Mouse (Mus musculus) heart, postnatal 0 days (tissue): ENCODE results near the gene Mgat3. TPM values are rescaled to one million over a fixed set of nuclear protein-coding genes. Genes with fewer than 3 reads are reported as not detected.
A peak's percentile ranks its signal among the peaks of the same experiment; 100 is the strongest.

Source experiments
- ATAC-seq: fragments of 200-750 bp; cut with Nextera tagmentation; 2 replicates; pipeline ENCODE4 v1.8.0; 2017; ENCODE audit warnings: low read depth, moderate number of reproducible peaks, moderate library complexity; ENCODE audit not compliant: insufficient read depth
- DNase-seq: peaks from one replicate; pipeline ENCODE4 v3.0.0-alpha.2; 2016; ENCODE audit warnings: low spot score
- H3K27ac ChIP-seq: fragments of 300-500 bp; sonication (generic); 2 replicates; pipeline ENCODE4 v1.5.1; 2014; ENCODE audit warnings: low read depth, mild to moderate bottlenecking
- H3K27me3 ChIP-seq: fragments of 300-500 bp; sonication (generic); 2 replicates; pipeline ENCODE4 v1.6.1; 2014; ENCODE audit warnings: low read length, mixed read lengths; ENCODE audit not compliant: control insufficient read depth, insufficient read depth
- H3K36me3 ChIP-seq: fragments of 300-500 bp; sonication (generic); replicated peaks from 2 replicates; pipeline ENCODE4 v1.6.1; 2014; ENCODE audit warnings: low read length, mixed read lengths; ENCODE audit not compliant: control insufficient read depth, insufficient read depth
- H3K4me1 ChIP-seq: fragments of 300-500 bp; sonication (generic); 2 replicates; pipeline ENCODE4 v1.6.1; 2014; ENCODE audit warnings: antibody characterized with exemption; ENCODE audit not compliant: control insufficient read depth, insufficient read depth
- H3K4me2 ChIP-seq: fragments of 300-500 bp; sonication (generic); 2 replicates; pipeline ENCODE4 v1.6.1; 2014; ENCODE audit warnings: low read depth, mild to moderate bottlenecking, low read length, moderate library complexity
- H3K4me3 ChIP-seq: fragments of 300-500 bp; sonication (generic); 2 replicates; pipeline ENCODE4 v1.5.1; 2014; ENCODE audit warnings: low read depth, low read length
- H3K9ac ChIP-seq: fragments of 300-500 bp; sonication (generic); replicated peaks from 2 replicates; pipeline ENCODE4 v1.6.1; 2014; ENCODE audit warnings: low read depth, low read length, mixed read lengths
- H3K9me3 ChIP-seq: fragments of 300-500 bp; sonication (generic); replicated peaks from 2 replicates; pipeline ENCODE4 v1.6.1; 2016; ENCODE audit warnings: low read length; ENCODE audit not compliant: control insufficient read depth
- CTCF ChIP-seq: IDR thresholded peaks from 2 replicates; pipeline ENCODE4 v1.5.1; 2016; ENCODE audit warnings: antibody characterized with exemption, control low read depth, low read depth
- EP300 ChIP-seq: IDR thresholded peaks from 2 replicates; pipeline ENCODE4 v1.6.1; 2016; ENCODE audit warnings: antibody characterized with exemption, low read depth
- WGBS: fragments of 180-500 bp; shearing (Covaris S2); extraction: QIAGEN DNeasy Blood & Tissue Kit; methylation state at CpG from one replicate; pipeline ENCODE4 v1.1.7; 2014; 5-methylcytosine and 5-hydroxymethylcytosine counted together
- polyA plus RNA-seq: library from polyadenylated mRNA; unstranded; fragments of >200 nt; fragmentation: Nextera tagmentation; extraction: Ambion mirVana; gene quantifications from 2 replicates; pipeline ENCODE4 v1.2.1, GENCODE M21; 2015
- total RNA-seq: library from RNA; depleted of rRNA; stranded (reverse); fragments of >200 nt; gene quantifications from 2 replicates; pipeline ENCODE4 v1.2.3, GENCODE M21; 2014; ENCODE audit warnings: low replicate concordance

The Mgat3 gene
- total and polyA plus RNA-seq, 2 experiments from 2014 or later: 0.23 to 1.9 TPM

DNA sequence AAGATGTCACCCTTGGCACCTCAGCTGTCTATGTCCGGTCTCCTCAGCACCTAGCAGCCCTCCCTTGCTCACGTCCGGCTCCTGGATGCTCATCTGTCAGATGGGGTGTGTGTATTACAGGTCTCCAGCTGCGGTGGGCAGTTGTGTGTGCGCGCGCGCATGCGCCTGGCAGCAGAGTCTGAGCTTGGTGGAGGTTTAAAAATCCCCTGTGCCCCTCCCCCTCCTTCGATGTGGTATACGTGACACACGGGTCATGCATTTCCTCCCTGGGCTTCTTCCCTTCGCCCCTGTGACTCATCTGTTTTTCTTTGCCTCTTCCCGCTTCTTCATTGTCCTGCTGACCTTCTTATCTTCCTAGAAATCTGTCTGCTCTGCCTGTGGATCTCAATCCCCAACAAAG, 45.7 kb downstream of the Mgat3 start:
- peak; percentile 15 for DNase-seq
- peaks cover 20% of the 10 kb centered on the region for H3K4me1 ChIP-seq
- H3K36me3 ChIP-seq: no peaks in the 10 kb centered on the region
- H3K9ac ChIP-seq: no peak overlapping the region
- TF ChIP-seq EP300 (no peak), CTCF (no peak)
- H3K9me3 ChIP-seq: no peaks in the 10 kb centered on the region
- no peak overlapping the region for H3K4me3 ChIP-seq
- H3K27me3 ChIP-seq: no peaks in the 10 kb centered on the region
- WGBS: 24% methylated on average over 14 of the region's 14 CpGs
- H3K27ac ChIP-seq: no peak overlapping the region
- ATAC-seq: peak; percentile 49; the same call in 1 of the 2 replicates
- H3K4me2 ChIP-seq: peak overlapping the region; percentile 40; the same call in 1 of the 2 replicates

DNA sequence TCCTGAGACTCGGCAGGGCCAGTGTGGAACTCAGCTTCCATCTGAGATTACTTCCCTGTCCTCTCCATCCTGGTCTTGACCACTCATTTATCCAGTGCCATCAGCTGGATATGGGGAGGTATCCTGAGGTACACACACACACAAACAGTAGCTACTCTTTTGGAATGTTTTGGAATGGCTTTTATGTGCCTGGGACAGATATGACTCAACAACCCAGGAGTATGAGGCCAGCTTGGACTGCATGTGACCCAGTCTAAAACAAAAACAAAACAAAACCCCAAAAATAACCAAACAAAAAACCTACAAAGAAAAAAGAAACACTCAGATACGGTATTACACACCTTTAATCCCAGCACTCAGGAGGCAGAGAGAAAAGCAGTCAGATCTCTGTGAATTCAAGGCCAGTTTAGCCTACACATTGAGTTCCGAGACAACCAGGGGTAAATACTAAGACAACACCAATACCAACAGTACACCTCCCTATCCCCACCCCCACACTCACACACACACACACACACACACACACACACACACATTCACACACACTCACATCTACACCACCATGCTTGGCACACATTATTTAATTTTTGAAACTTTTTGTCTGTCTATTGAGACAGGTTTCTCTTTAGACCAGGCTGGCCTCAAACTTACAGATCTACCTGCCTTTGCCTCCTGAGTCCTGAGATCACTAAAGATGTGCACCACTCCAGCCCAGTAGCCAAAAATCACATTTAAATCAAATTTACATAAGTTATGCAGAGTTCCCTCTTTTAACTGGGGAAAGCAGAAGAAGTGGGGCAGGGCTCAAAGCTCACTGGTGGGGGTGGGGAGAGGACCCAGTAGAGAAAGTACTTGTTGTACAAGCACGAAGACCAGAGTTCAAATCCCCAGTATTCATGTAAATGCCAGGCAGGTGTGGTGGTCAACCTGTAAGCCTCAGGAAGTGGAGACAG, 46.5 kb downstream of the Mgat3 start:
- 55% methylated on average over 4 of the region's 4 CpGs for WGBS
- Histone ChIP-seq H3K4me1 (peaks cover 20% of the 10 kb centered on the region), H3K9me3 (no peaks in the 10 kb centered on the region), H3K27ac (no peak overlapping the region), H3K27me3 (no peaks in the 10 kb centered on the region), H3K36me3 (no peaks in the 10 kb centered on the region), H3K9ac (no peak overlapping the region), H3K4me3 (no peak overlapping the region), H3K4me2 (peak overlapping the region; percentile 40; the same call in 1 of the 2 replicates)
- TF ChIP-seq CTCF (no peak), EP300 (no peak)
- DNase-seq (no peak), ATAC-seq (no peak; the same call in 1 of the 2 replicates)

DNA sequence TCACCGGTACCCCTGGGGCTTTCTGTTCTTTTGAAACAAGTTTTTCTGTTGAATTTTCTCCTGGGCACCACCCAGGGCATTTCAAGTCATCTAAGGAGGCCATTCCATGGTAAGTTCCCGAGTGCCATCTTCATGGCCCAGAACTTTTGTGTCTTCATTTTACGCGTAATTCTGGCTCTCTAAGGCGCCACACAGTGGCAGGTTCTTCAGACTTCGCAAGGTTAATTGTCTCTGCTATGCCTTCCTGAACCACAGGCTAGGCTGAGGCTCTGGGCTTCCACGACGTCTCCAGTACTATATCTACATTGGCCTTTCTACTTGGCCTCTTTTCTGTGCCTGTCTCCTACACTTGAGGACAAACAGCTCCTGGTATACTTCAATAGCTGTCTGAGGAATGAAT, 47.5 kb downstream of the Mgat3 start:
- no peak for ATAC-seq

DNA sequence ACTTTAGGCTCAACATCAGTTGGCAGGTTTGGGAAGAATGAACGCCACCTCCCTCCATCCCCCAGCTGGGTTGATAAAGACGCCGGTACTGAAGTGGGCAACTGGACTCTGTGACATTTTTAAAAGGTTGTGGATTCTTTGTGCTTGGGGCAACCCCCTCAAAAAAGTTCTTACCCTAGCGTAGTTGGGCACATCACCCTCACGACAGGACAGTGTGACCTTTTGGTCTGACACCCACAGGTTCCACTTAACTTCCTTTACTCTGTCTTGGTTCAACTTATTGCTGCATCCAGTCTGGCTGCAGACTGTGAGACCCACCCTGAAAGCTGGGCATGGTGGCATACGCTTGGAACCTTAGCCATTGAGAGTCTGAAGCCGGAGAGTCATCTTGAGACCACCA, 50.2 kb downstream of the Mgat3 start:
- Histone ChIP-seq H3K9me3 (no peaks in the 10 kb centered on the region), H3K4me1 (peaks cover 20% of the 10 kb centered on the region), H3K4me2 (no peak overlapping the region), H3K36me3 (no peaks in the 10 kb centered on the region), H3K9ac (no peak overlapping the region), H3K27me3 (no peaks in the 10 kb centered on the region), H3K27ac (no peak overlapping the region), H3K4me3 (no peak overlapping the region)
- TF ChIP-seq CTCF: no peak
- no peak for TF ChIP-seq EP300
- 50% methylated on average over 7 of the region's 7 CpGs for WGBS
- DNase-seq (no peak), ATAC-seq (no peak)

More for the DNA sequence above, 47.5 kb downstream of the Mgat3 start:
- Histone ChIP-seq H3K4me2 (no peak overlapping the region), H3K9me3 (no peaks in the 10 kb centered on the region), H3K36me3 (no peaks in the 10 kb centered on the region), H3K9ac (no peak overlapping the region), H3K4me3 (no peak overlapping the region), H3K27me3 (no peaks in the 10 kb centered on the region), H3K27ac (no peak overlapping the region), H3K4me1 (peaks cover 20% of the 10 kb centered on the region)
- TF ChIP-seq CTCF (0 out of 2 replicates have a peak, but pooled peaks have one; percentile 7), EP300 (no peak)
- WGBS: 59% methylated on average over 8 of the region's 8 CpGs
- no peak for DNase-seq

DNA sequence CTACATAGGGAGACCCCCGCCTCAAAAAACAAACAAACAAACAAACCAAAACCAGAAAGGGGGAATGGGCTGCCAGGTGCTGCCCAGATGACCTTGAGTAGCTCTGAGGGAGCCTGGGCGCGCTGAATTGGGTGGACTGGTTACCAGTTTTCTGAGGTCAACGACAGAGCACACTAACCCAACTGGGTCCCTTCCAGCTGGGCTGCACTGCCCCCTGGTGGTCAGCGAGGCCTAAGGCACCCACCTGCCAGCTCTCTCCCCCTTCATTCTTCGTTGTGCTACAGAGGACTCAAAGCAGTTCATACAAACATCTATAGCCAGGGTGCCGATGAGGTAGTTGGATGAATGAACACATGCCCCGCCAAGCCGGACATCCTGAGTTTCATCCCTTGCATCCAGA, 51.7 kb downstream of the Mgat3 start:
- peak; percentile 73 for ATAC-seq
- Histone ChIP-seq H3K9me3 (no peaks in the 10 kb centered on the region), H3K27ac (no peak overlapping the region), H3K4me1 (peaks cover 12% of the 10 kb centered on the region), H3K27me3 (no peaks in the 10 kb centered on the region), H3K36me3 (no peaks in the 10 kb centered on the region), H3K4me2 (no peak overlapping the region), H3K9ac (no peak overlapping the region), H3K4me3 (no peak overlapping the region)
- peak; percentile 47 for DNase-seq
- TF ChIP-seq EP300 (no peak), CTCF (peak; percentile 84)
- WGBS: 19% methylated on average over 9 of the region's 9 CpGs
